Mouse (Mus musculus) testis, adult 2 months (tissue): ENCODE measurements at regions not wholly inside any gene's neighbourhood (a gene's known extent, or its start where the extent isn't known, plus 50 kb on each side); places are given as distances from the start of the nearest gene placed in this dataset.

Source experiments
- CTCF ChIP-seq: fragments of 200-500 bp; IDR thresholded peaks from 2 replicates; pipeline ENCODE4 v1.5.1; 2012; ENCODE audit warnings: low read depth, mild to moderate bottlenecking, inconsistent platforms, low read length, moderate library complexity; ENCODE audit not compliant: control insufficient read depth, insufficient read depth, insufficient replicate concordance
- POLR2A ChIP-seq: fragments of 200-500 bp; IDR thresholded peaks from 2 replicates; pipeline ENCODE4 v1.6.1; 2012; ENCODE audit warnings: low read depth, mild to moderate bottlenecking, inconsistent platforms, low read length, moderate library complexity; ENCODE audit not compliant: control insufficient read depth

DNA sequence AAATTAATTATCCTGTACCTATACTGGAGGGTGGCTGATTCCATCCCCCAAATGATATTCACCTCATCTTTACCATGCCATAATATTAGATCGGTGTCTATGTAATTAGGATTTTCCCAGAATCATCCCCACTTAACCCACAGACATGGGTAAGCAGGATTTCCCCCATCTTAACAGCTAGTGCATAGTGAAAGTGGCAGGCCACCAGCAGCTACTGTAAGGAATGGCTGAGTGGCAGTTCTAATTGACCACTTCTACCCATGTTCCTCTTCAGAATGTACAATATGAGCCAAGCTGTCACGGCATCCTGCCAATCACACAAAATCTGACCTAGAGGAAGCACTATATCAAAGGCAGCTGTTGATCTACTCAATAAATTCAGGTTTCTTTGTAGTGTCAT lies 455.8 kb downstream of the Meis1 start:
- no peak for TF ChIP-seq POLR2A
- TF ChIP-seq CTCF = no peak
